Mouse (Mus musculus): ENCODE results near the gene Ice1. TPM values are rescaled to one million over a fixed set of nuclear protein-coding genes. Genes with fewer than 3 reads are reported as not detected.
A peak's percentile ranks its signal among the peaks of the same experiment; 100 is the strongest.

Ice1 gene
- polyA plus RNA-seq, 1 experiment from 2014 or later: 17.9 TPM

- Histone ChIP-seq H3K4me1 (replicated peaks; ENCODE audit: insufficient read depth, low read length) (no peaks in the 10 kb centered on the region), H3K27ac (no peak overlapping the region), H3K27me3 (ENCODE audit: insufficient read depth, low read length) (no peaks in the 10 kb centered on the region), H3K9me3 (replicated peaks; ENCODE audit: low read length) (no peaks in the 10 kb centered on the region), H3K4me2 (ENCODE audit: low read length) (no peak overlapping the region), H3K36me3 (ENCODE audit: insufficient read depth, low read length) (no peaks in the 10 kb centered on the region), H3K9ac (ENCODE audit: low read depth, low read length) (no peak overlapping the region), H3K4me3 (replicated peaks; ENCODE audit: low read depth, low read length) (no peak overlapping the region)
- DNase-seq (ENCODE audit: low spot score) (no peak), ATAC-seq (replicated peaks; ENCODE audit: low FRiP score, low read depth) (no peak)
- 64% methylated on average over 2 of the region's 2 CpGs for WGBS
- no peak for TF ChIP-seq CTCF (IDR thresholded peaks at IDR 0.05; ENCODE audit: low read depth)
These were observed 119.8 kb downstream of the Ice1 start for GRCm38 (mm10) chr13:70517651-70518050.

- no peak for DNase-seq (ENCODE audit: low spot score)
- WGBS: 85% methylated on average over 2 of the region's 2 CpGs
- H3K9ac ChIP-seq (ENCODE audit: low read depth, low read length): no peak overlapping the region
These were observed 122.4 kb downstream of the Ice1 start for GRCm38 (mm10) chr13:70515004-70515403.

DNA sequence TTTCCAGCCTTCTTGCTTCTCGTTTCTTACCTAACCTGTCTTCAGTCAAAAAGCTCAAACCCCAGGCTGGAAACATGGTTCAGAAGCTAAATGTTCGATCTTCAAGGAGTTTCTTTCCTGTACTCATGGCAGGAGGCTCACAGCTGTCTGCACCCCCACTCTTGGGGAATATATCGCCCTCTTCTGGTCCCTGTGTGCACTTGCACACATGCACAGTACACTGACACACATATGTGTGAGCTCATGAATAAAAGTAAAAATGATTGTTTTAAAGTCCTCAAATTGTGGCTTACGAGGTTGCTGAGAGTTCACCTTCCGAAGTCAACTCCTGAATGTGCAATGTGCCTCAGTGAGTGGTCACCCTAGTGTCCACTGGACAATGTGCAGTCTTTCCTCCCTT, 127.2 kb downstream of the Ice1 start:
- no peaks in the 10 kb centered on the region for H3K36me3 ChIP-seq (ENCODE audit: insufficient read depth, low read length)
- TF ChIP-seq CTCF (IDR thresholded peaks at IDR 0.05; ENCODE audit: low read depth): peak; percentile 31; the same call in 1 of the 2 replicates
- DNase-seq (ENCODE audit: low spot score) (no peak), ATAC-seq (replicated peaks; ENCODE audit: low FRiP score, low read depth) (no peak)
- H3K9me3 ChIP-seq (replicated peaks; ENCODE audit: low read length): no peaks in the 10 kb centered on the region
- no peak overlapping the region for H3K27ac ChIP-seq
- H3K4me3 ChIP-seq (replicated peaks; ENCODE audit: low read depth, low read length): no peak overlapping the region
- no peaks in the 10 kb centered on the region for H3K27me3 ChIP-seq (ENCODE audit: insufficient read depth, low read length)
- no peak overlapping the region for H3K4me2 ChIP-seq (ENCODE audit: low read length)
- no peaks in the 10 kb centered on the region for H3K4me1 ChIP-seq (replicated peaks; ENCODE audit: insufficient read depth, low read length)
- 72% methylated on average over 5 of the region's 5 CpGs for WGBS
- no peak overlapping the region for H3K9ac ChIP-seq (ENCODE audit: low read depth, low read length)

More at GRCm38 (mm10) chr13:70515004-70515403, 122.4 kb downstream of the Ice1 start:
- Histone ChIP-seq H3K27me3 (ENCODE audit: insufficient read depth, low read length) (no peaks in the 10 kb centered on the region), H3K36me3 (ENCODE audit: insufficient read depth, low read length) (no peaks in the 10 kb centered on the region), H3K27ac (no peak overlapping the region), H3K4me3 (replicated peaks; ENCODE audit: low read depth, low read length) (no peak overlapping the region), H3K4me2 (ENCODE audit: low read length) (no peak overlapping the region), H3K4me1 (replicated peaks; ENCODE audit: insufficient read depth, low read length) (no peaks in the 10 kb centered on the region), H3K9me3 (replicated peaks; ENCODE audit: low read length) (no peaks in the 10 kb centered on the region)
- no peak for ATAC-seq (replicated peaks; ENCODE audit: low FRiP score, low read depth)
- no peak for TF ChIP-seq CTCF (IDR thresholded peaks at IDR 0.05; ENCODE audit: low read depth)

DNA sequence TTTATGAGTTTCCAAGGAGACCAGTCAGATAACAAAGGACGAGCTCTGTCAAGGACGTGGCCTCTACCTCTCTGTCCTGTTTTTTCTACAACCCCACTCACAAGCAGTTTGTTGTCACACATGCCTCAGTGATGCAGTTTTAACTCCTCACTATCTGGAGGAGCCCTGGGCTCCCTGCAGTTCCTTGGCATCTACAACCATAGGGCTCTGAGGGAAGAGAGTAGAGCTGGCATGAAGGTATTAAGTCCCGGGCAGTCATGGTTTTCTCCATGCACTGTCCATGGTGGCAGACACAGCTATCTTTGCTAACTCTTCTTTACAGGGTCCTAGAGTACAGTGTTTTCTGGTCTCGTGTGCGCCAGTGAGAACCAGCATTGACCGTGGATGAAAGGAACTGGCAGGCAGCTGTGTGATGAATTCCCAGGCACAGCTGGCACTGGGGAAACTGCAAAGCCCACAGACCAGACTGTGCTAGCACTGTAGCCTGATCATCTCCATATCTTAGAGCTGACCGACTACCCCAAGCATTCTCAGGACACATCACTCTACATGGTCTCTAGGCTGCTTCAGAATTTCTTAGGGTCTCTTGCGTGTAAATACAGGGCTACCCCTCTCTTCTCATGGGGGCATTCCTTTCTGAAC, 127.9 kb downstream of the Ice1 start:
- no peak for DNase-seq (ENCODE audit: low spot score)
- Histone ChIP-seq H3K4me1 (replicated peaks; ENCODE audit: insufficient read depth, low read length) (no peaks in the 10 kb centered on the region), H3K4me3 (replicated peaks; ENCODE audit: low read depth, low read length) (no peak overlapping the region), H3K27ac (no peak overlapping the region), H3K9me3 (replicated peaks; ENCODE audit: low read length) (no peaks in the 10 kb centered on the region), H3K27me3 (ENCODE audit: insufficient read depth, low read length) (no peaks in the 10 kb centered on the region), H3K36me3 (ENCODE audit: insufficient read depth, low read length) (no peaks in the 10 kb centered on the region), H3K4me2 (ENCODE audit: low read length) (no peak overlapping the region), H3K9ac (ENCODE audit: low read depth, low read length) (no peak overlapping the region)
- ATAC-seq (replicated peaks; ENCODE audit: low FRiP score, low read depth): no peak
- 79% methylated on average over 8 of the region's 8 CpGs for WGBS
- TF ChIP-seq CTCF (IDR thresholded peaks at IDR 0.05; ENCODE audit: low read depth): no peak

GRCm38 (mm10) chr13:70508708-70509374, 128.6 kb downstream of the Ice1 start:
- 69% methylated on average over 5 of the region's 5 CpGs for WGBS
- DNase-seq (ENCODE audit: low spot score): no peak
- TF ChIP-seq CTCF (IDR thresholded peaks at IDR 0.05; ENCODE audit: low read depth): no peak
- no peaks in the 10 kb centered on the region for H3K4me1 ChIP-seq (replicated peaks; ENCODE audit: insufficient read depth, low read length)
- H3K36me3 ChIP-seq (ENCODE audit: insufficient read depth, low read length): no peaks in the 10 kb centered on the region
- ATAC-seq (replicated peaks; ENCODE audit: low FRiP score, low read depth): no peak
- H3K9ac ChIP-seq (ENCODE audit: low read depth, low read length): no peak overlapping the region
- no peak overlapping the region for H3K4me3 ChIP-seq (replicated peaks; ENCODE audit: low read depth, low read length)
- no peaks in the 10 kb centered on the region for H3K9me3 ChIP-seq (replicated peaks; ENCODE audit: low read length)
- H3K27me3 ChIP-seq (ENCODE audit: insufficient read depth, low read length): no peaks in the 10 kb centered on the region
- no peak overlapping the region for H3K27ac ChIP-seq
- H3K4me2 ChIP-seq (ENCODE audit: low read length): no peak overlapping the region

Other genes starting within 250 kb of the Ice1 start
- gene Adamts16, start 204.2 kb upstream of the Ice1 start, polyA plus RNA-seq (2015; fragmentation: Nextera tagmentation; extraction: Ambion mirVana): 11.8 and 13.8 TPM in 2 replicates

All from kidney, postnatal 0 days (tissue).